Mouse (Mus musculus): Measurements from ENCODE around the gene Dera. TPM values are rescaled to one million over a fixed set of nuclear protein-coding genes. Genes with fewer than 3 reads are reported as not detected.

Dera gene
- polyA plus RNA-seq, 1 experiment from 2014 or later, result 65.1 TPM

DNA sequence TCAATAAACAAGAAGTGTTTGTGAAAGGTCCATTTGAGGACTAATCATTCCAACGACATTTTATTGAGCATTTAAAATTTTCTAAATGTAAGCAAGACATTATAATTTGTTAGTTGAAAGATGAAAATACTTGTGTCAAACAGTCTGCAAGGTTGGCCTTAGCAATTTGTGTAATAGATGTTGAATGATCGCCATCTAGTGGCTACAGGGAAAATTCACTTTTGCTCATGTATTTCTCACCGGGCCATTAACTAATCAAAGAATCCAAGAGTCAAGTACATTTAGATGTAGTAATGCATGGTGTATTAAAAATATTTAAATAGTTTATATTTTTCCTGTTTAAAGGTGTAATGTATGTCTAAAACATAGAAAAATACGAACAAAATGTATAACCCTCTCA is 30.4 kb upstream of the Dera start:
- H3K36me3 ChIP-seq (ENCODE audit: control insufficient read depth, insufficient read depth, low read length), result no peaks in the 10 kb centered on the region
- no peaks in the 10 kb centered on the region for H3K9me3 ChIP-seq (ENCODE audit: control insufficient read depth, low read length)
- no peaks in the 10 kb centered on the region for H3K27me3 ChIP-seq (ENCODE audit: control insufficient read depth, insufficient read depth, low read depth, low read length)
- no peak overlapping the region for H3K27ac ChIP-seq (ENCODE audit: low read length)
- no peak for ATAC-seq (ENCODE audit: low read depth)
- H3K4me1 ChIP-seq (replicated peaks; ENCODE audit: control insufficient read depth, insufficient read depth, low read length), result no peaks in the 10 kb centered on the region
- no peak overlapping the region for H3K4me2 ChIP-seq (ENCODE audit: low read depth, low read length)
- H3K9ac ChIP-seq (ENCODE audit: low read length), result no peak overlapping the region
- H3K4me3 ChIP-seq (ENCODE audit: low read length), result no peak overlapping the region
- 3% methylated on average over 4 of the region's 4 CpGs for WGBS

DNA sequence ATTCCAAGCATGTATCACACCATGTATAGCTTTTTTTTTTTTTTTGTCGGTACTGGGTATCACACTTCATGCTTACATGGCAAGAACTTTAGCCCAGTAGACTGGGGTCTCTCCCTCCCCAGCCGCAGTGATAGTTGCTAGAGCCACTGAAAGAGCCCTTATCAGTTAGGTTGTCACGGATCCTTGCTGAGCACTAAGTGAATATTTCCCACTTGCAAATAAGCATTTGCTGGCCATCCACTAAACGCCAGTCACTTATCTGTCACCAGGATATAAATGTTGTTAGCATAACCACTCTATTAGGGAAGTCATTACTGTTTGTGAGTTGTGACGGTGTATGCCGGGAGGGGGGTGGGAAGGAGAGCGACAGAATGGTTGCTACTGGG is 19.9 kb upstream of the Dera start:
- Histone ChIP-seq H3K36me3 (ENCODE audit: control insufficient read depth, insufficient read depth, low read length) (peaks cover 3% of the 10 kb centered on the region; the same call in 1 of the 2 replicates), H3K4me1 (replicated peaks; ENCODE audit: control insufficient read depth, insufficient read depth, low read length) (peaks cover 12% of the 10 kb centered on the region), H3K9ac (ENCODE audit: low read length) (peak overlapping the region; percentile 94), H3K4me2 (ENCODE audit: low read depth, low read length) (peak overlapping the region; percentile 92), H3K27me3 (ENCODE audit: control insufficient read depth, insufficient read depth, low read depth, low read length) (no peaks in the 10 kb centered on the region), H3K4me3 (ENCODE audit: low read length) (peak overlapping the region; percentile 70), H3K27ac (ENCODE audit: low read length) (peak overlapping the region; percentile 65; the same call in 1 of the 2 replicates), H3K9me3 (ENCODE audit: control insufficient read depth, low read length) (no peaks in the 10 kb centered on the region)
- ATAC-seq (ENCODE audit: low read depth), result peak; percentile 27
- under 1% methylated on average over 7 of the region's 7 CpGs for WGBS

DNA sequence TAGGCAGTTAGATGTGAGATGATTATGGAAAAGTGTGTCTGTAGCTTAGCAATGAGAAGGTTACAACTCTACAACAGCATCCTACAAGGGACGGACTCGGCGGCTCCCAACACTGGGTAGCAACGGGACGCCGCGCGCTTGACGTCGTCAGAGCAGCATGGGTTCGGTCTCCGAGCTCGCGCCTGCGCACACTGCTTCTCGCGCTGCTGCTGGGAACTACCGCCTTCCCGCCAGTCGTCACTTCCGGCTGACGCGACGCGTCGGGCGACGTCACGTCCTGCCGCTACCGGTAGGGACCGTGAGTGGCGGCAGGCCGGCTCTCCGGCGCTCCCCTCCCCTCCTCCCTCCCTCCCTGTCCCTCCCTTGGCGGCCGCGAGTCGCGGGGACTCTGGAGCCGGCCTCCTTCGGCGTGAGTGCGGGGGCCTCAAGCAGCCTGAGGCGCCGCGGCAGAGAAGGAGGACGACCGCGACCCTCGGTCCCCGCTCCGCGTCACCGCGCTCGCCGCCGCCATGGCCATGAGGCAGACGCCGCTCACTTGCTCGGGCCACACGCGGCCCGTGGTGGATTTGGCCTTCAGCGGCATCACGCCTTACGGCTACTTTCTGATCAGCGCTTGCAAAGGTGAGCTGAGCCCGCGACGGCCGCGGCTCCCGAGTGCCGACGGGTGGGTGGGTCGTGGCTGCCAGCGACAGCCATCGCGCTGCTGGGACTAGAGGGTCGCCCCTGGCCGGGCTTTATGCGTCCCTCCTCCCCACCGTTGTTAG is 19.3 kb upstream of the Dera start, which contains the start of gene Strap:
Gene Strap (plus strand): TSS at position 233 of the 764 bp plus-strand sequence.
- Histone ChIP-seq H3K4me2 (ENCODE audit: low read depth, low read length) (peak within 1 kb of the TSS; percentile 92), H3K4me3 (ENCODE audit: low read length) (peak within 1 kb of the TSS; percentile 70), H3K27me3 (ENCODE audit: control insufficient read depth, insufficient read depth, low read depth, low read length) (no peaks in the 10 kb centered on the region), H3K4me1 (replicated peaks; ENCODE audit: control insufficient read depth, insufficient read depth, low read length) (peaks cover 12% of the 10 kb centered on the region), H3K36me3 (ENCODE audit: control insufficient read depth, insufficient read depth, low read length) (peaks cover 7% of the 10 kb centered on the region), H3K9ac (ENCODE audit: low read length) (peak within 1 kb of the TSS; percentile 94), H3K9me3 (ENCODE audit: control insufficient read depth, low read length) (no peaks in the 10 kb centered on the region), H3K27ac (ENCODE audit: low read length) (peak within 1 kb of the TSS; percentile 65)
- ATAC-seq (ENCODE audit: low read depth), result peak; percentile 100
- WGBS, result under 1% methylated on average over 70 of the region's 86 CpGs

GRCm38 (mm10) chr6:137735671-137736238 is 18.6 kb upstream of the Dera start:
- no peaks in the 10 kb centered on the region for H3K27me3 ChIP-seq (ENCODE audit: control insufficient read depth, insufficient read depth, low read depth, low read length)
- 8% methylated on average over 17 of the region's 17 CpGs for WGBS
- H3K36me3 ChIP-seq (ENCODE audit: control insufficient read depth, insufficient read depth, low read length), result peaks cover 13% of the 10 kb centered on the region
- H3K4me1 ChIP-seq (replicated peaks; ENCODE audit: control insufficient read depth, insufficient read depth, low read length), result peaks cover 12% of the 10 kb centered on the region
- no peaks in the 10 kb centered on the region for H3K9me3 ChIP-seq (ENCODE audit: control insufficient read depth, low read length)
- no peak for ATAC-seq (ENCODE audit: low read depth)
- peak overlapping the region; percentile 70 for H3K4me3 ChIP-seq (ENCODE audit: low read length)
- peak overlapping the region; percentile 83 for H3K4me2 ChIP-seq (ENCODE audit: low read depth, low read length)
- H3K9ac ChIP-seq (ENCODE audit: low read length), result peak overlapping the region; percentile 94
- H3K27ac ChIP-seq (ENCODE audit: low read length), result peak overlapping the region; percentile 63; the same call in 1 of the 2 replicates

DNA sequence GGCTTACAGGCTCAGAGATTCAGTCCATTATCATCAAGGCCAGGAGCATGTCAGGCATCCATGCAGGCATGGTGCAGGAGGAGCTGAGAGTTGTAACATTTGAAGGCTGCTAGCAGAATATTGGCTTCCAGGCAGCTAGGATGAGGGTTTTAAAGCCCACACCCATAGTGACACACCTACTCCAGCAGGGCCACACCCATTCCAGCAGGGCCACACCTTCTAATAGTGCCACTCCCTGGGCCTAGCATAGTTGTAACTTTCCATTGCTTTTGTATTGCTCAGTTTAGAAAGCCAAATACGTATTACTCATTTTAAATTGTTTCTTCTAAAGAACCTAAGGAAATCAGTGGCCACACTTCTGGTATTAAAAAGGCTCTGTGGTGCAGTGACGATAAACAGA is 13.4 kb upstream of the Dera start:
- Histone ChIP-seq H3K36me3 (ENCODE audit: control insufficient read depth, insufficient read depth, low read length) (peaks cover 40% of the 10 kb centered on the region), H3K4me1 (replicated peaks; ENCODE audit: control insufficient read depth, insufficient read depth, low read length) (peaks cover 6% of the 10 kb centered on the region), H3K27me3 (ENCODE audit: control insufficient read depth, insufficient read depth, low read depth, low read length) (no peaks in the 10 kb centered on the region), H3K4me2 (ENCODE audit: low read depth, low read length) (no peak overlapping the region), H3K27ac (ENCODE audit: low read length) (no peak overlapping the region), H3K4me3 (ENCODE audit: low read length) (no peak overlapping the region), H3K9ac (ENCODE audit: low read length) (no peak overlapping the region), H3K9me3 (ENCODE audit: control insufficient read depth, low read length) (no peaks in the 10 kb centered on the region)
- ATAC-seq (ENCODE audit: low read depth), result no peak
- WGBS, result 88% methylated on average over 2 of the region's 2 CpGs

DNA sequence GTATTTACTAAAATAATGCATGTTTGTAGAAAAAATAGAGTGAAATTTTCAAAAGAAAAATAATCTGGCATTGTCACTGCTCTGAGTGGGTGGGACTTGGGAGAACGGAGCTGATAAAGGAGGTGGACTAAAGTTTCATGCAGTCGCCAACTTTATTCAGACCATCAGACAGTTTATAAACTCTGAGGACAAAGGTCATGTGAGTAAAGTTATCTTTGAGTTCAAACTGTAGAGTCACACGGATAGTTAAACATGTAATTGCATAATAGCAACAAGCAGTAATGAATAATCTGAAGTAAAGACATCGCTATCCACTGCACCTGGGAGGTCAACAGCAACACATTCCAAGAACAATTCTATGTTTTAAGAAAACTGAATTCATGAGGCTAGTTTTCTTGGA is 9.6 kb upstream of the Dera start:
- Histone ChIP-seq H3K9ac (ENCODE audit: low read length) (no peak overlapping the region), H3K4me1 (replicated peaks; ENCODE audit: control insufficient read depth, insufficient read depth, low read length) (no peaks in the 10 kb centered on the region), H3K4me2 (ENCODE audit: low read depth, low read length) (no peak overlapping the region), H3K27me3 (ENCODE audit: control insufficient read depth, insufficient read depth, low read depth, low read length) (no peaks in the 10 kb centered on the region), H3K4me3 (ENCODE audit: low read length) (no peak overlapping the region), H3K36me3 (ENCODE audit: control insufficient read depth, insufficient read depth, low read length) (peaks cover 49% of the 10 kb centered on the region), H3K27ac (ENCODE audit: low read length) (no peak overlapping the region), H3K9me3 (ENCODE audit: control insufficient read depth, low read length) (no peaks in the 10 kb centered on the region)
- 71% methylated on average over 4 of the region's 4 CpGs for WGBS
- no peak for ATAC-seq (ENCODE audit: low read depth)

- WGBS, result 68% methylated on average over 5 of the region's 5 CpGs
- no peaks in the 10 kb centered on the region for H3K4me1 ChIP-seq (replicated peaks; ENCODE audit: control insufficient read depth, insufficient read depth, low read length)
Measured at GRCm38 (mm10) chr6:137747174-137747928, 7.0 kb upstream of the Dera start.

GRCm38 (mm10) chr6:137751551-137752274 is 2.6 kb upstream of the Dera start:
- Histone ChIP-seq H3K4me3 (ENCODE audit: low read length) (no peak overlapping the region), H3K36me3 (ENCODE audit: control insufficient read depth, insufficient read depth, low read length) (peaks cover 27% of the 10 kb centered on the region), H3K27me3 (ENCODE audit: control insufficient read depth, insufficient read depth, low read depth, low read length) (no peaks in the 10 kb centered on the region), H3K27ac (ENCODE audit: low read length) (no peak overlapping the region), H3K4me2 (ENCODE audit: low read depth, low read length) (no peak overlapping the region), H3K9ac (ENCODE audit: low read length) (no peak overlapping the region), H3K4me1 (replicated peaks; ENCODE audit: control insufficient read depth, insufficient read depth, low read length) (peaks cover 4% of the 10 kb centered on the region), H3K9me3 (ENCODE audit: control insufficient read depth, low read length) (no peaks in the 10 kb centered on the region)
- no peak for ATAC-seq (ENCODE audit: low read depth)
- WGBS, result 82% methylated on average over 10 of the region's 10 CpGs

More at GRCm38 (mm10) chr6:137747174-137747928, 7.0 kb upstream of the Dera start:
- H3K9ac ChIP-seq (ENCODE audit: low read length), result no peak overlapping the region
- H3K36me3 ChIP-seq (ENCODE audit: control insufficient read depth, insufficient read depth, low read length), result peaks cover 43% of the 10 kb centered on the region
- no peaks in the 10 kb centered on the region for H3K9me3 ChIP-seq (ENCODE audit: control insufficient read depth, low read length)
- H3K27me3 ChIP-seq (ENCODE audit: control insufficient read depth, insufficient read depth, low read depth, low read length), result no peaks in the 10 kb centered on the region
- no peak for ATAC-seq (ENCODE audit: low read depth)
- no peak overlapping the region for H3K4me3 ChIP-seq (ENCODE audit: low read length)
- H3K27ac ChIP-seq (ENCODE audit: low read length), result no peak overlapping the region
- H3K4me2 ChIP-seq (ENCODE audit: low read depth, low read length), result no peak overlapping the region

All from lung, embryonic 16.5 days (tissue).